Mouse (Mus musculus) kidney, embryonic 14.5 days (tissue): Measurements from ENCODE around the gene Prpf8. TPM values are rescaled to one million over a fixed set of nuclear protein-coding genes. Genes with fewer than 3 reads are reported as not detected.

ENCODE experiments used
- ATAC-seq: fragments of 200-750 bp; cut with Nextera tagmentation; 2 replicates; pipeline ENCODE4 v1.8.0; 2017; ENCODE audit warnings: moderate number of reproducible peaks, mild to moderate bottlenecking, moderate TSS enrichment, moderate library complexity; ENCODE audit not compliant: low FRiP score, low TSS enrichment
- H3K27ac ChIP-seq: fragments of 300-500 bp; sonication (generic); 2 replicates; pipeline ENCODE4 v1.5.1; 2014; ENCODE audit warnings: low read depth, mild to moderate bottlenecking, low read length, moderate library complexity, mixed read lengths
- H3K27me3 ChIP-seq: fragments of 300-500 bp; sonication (generic); 2 replicates; pipeline ENCODE4 v1.6.1; 2014; ENCODE audit warnings: mild to moderate bottlenecking, low read length; ENCODE audit not compliant: control insufficient read depth, insufficient read depth
- H3K36me3 ChIP-seq: fragments of 300-500 bp; sonication (generic); 2 replicates; pipeline ENCODE4 v1.6.1; 2014; ENCODE audit warnings: low read length, mixed read lengths; ENCODE audit not compliant: control insufficient read depth, insufficient read depth
- H3K4me1 ChIP-seq: fragments of 300-500 bp; sonication (generic); 2 replicates; pipeline ENCODE4 v1.6.1; 2014; ENCODE audit warnings: low read length, mixed read lengths; ENCODE audit not compliant: control insufficient read depth, insufficient read depth
- H3K4me2 ChIP-seq: fragments of 300-500 bp; sonication (generic); replicated peaks from 2 replicates; pipeline ENCODE4 v1.6.1; 2014; ENCODE audit warnings: low read depth, mild to moderate bottlenecking, low read length
- H3K4me3 ChIP-seq: fragments of 300-500 bp; sonication (generic); 2 replicates; pipeline ENCODE4 v1.5.1; 2014; ENCODE audit warnings: mild to moderate bottlenecking, low read length
- H3K9ac ChIP-seq: fragments of 300-500 bp; sonication (generic); 2 replicates; pipeline ENCODE4 v1.6.1; 2014; ENCODE audit warnings: low read depth, mild to moderate bottlenecking, low read length, moderate library complexity
- H3K9me3 ChIP-seq: fragments of 300-500 bp; sonication (generic); 2 replicates; pipeline ENCODE4 v1.6.1; 2016; ENCODE audit warnings: low read length; ENCODE audit not compliant: control insufficient read depth
- WGBS: fragments of 180-500 bp; shearing (Covaris S2); extraction: QIAGEN DNeasy Blood & Tissue Kit; methylation state at CpG from one replicate; pipeline ENCODE4 v1.1.7; 2014; 5-methylcytosine and 5-hydroxymethylcytosine counted together
- polyA plus RNA-seq: library from polyadenylated mRNA; unstranded; fragments of >200 nt; fragmentation: Nextera tagmentation; extraction: Ambion mirVana; gene quantifications from 2 replicates; pipeline ENCODE4 v1.2.1, GENCODE M21; 2014

Gene Prpf8
- polyA plus RNA-seq = 56.4 and 103 TPM in 2 replicates

GRCm38 (mm10) chr11:75486601-75487285 is at the start of gene Prpf8:
Gene Prpf8 (plus strand): TSS chr11:75486816.
- H3K9ac ChIP-seq = peak within 1 kb of the TSS; percentile 94
- peak within 1 kb of the TSS; percentile 67 for H3K4me2 ChIP-seq
- peak within 1 kb of the TSS; percentile 100 for H3K4me3 ChIP-seq
- peak; percentile 100 for ATAC-seq
- H3K27ac ChIP-seq = peak within 1 kb of the TSS; percentile 72; the same call in 1 of the 2 replicates
- H3K4me1 ChIP-seq = peaks cover 8% of the 10 kb centered on the region; the same call in 1 of the 2 replicates
- no peaks in the 10 kb centered on the region for H3K9me3 ChIP-seq
- peaks cover 32% of the 10 kb centered on the region for H3K36me3 ChIP-seq
- H3K27me3 ChIP-seq = no peaks in the 10 kb centered on the region
- WGBS = under 1% methylated on average over 52 of the region's 52 CpGs

GRCm38 (mm10) chr11:75438194-75438593 is 48.4 kb upstream of the Prpf8 start:
- 82% methylated on average over 13 of the region's 13 CpGs for WGBS
- no peak overlapping the region for H3K4me2 ChIP-seq
- no peaks in the 10 kb centered on the region for H3K27me3 ChIP-seq
- no peak for ATAC-seq
- no peak overlapping the region for H3K9ac ChIP-seq
- no peak overlapping the region for H3K27ac ChIP-seq
- H3K36me3 ChIP-seq = no peaks in the 10 kb centered on the region
- no peak overlapping the region for H3K4me3 ChIP-seq
- peaks cover 3% of the 10 kb centered on the region; the same call in 1 of the 2 replicates for H3K9me3 ChIP-seq
- no peaks in the 10 kb centered on the region for H3K4me1 ChIP-seq

DNA sequence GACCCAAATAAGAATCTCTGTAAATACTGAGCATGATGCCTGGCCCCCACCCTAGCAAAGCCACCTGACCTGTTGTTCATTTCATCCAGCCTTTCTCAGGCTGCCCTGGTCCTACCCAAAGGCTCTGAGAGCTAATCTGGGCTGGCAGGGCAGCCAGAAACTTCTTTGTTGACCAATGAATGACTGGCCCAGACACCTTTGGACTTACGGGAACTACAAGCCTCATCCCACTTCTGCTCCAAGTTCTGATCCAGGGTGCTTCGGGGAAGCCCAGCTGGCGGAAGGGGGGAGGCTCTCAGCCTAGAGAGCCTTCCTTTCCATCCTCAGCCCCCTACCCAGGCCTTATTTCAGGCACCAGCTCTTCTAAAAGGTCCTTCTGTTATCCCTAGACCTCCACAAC is 47.8 kb upstream of the Prpf8 start:
- Histone ChIP-seq H3K27me3 (no peaks in the 10 kb centered on the region), H3K4me3 (no peak overlapping the region), H3K4me2 (no peak overlapping the region), H3K36me3 (no peaks in the 10 kb centered on the region), H3K9me3 (peaks cover 3% of the 10 kb centered on the region; the same call in 1 of the 2 replicates), H3K9ac (no peak overlapping the region), H3K27ac (no peak overlapping the region), H3K4me1 (no peaks in the 10 kb centered on the region)
- ATAC-seq = no peak
- WGBS = 91% methylated on average over 3 of the region's 3 CpGs

DNA sequence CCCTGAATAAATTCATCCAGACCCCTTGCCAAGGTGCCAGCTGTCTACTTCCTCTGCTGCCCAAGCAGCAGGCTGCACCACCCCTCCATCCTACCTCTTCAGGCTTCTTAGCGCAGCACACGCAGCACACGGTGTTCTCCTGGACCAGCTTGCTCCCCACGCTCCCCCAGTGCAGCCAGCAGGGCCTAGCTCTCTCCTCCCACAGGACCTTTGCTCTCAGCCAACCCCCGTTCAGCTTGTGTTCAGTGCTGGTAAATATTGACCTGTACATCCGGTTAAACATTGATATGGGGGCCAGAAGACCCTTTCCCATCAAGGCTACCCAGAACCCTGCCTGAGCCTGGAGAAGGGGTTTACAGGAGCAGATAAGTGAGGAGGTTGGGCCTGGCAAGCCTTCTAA is 47.3 kb upstream of the Prpf8 start, which contains the start of gene Serpinf2:
TSS of gene Serpinf2 (minus strand) at position 229 of the 400 bp plus-strand sequence.
- Histone ChIP-seq H3K4me2 (no peak within 1 kb of the TSS), H3K36me3 (no peaks in the 10 kb centered on the region), H3K9ac (no peak within 1 kb of the TSS), H3K4me3 (no peak within 1 kb of the TSS), H3K27ac (no peak within 1 kb of the TSS), H3K9me3 (no peaks in the 10 kb centered on the region), H3K4me1 (no peaks in the 10 kb centered on the region), H3K27me3 (no peaks in the 10 kb centered on the region)
- ATAC-seq = no peak
- 77% methylated on average over 6 of the region's 6 CpGs for WGBS

- H3K9me3 ChIP-seq = no peaks in the 10 kb centered on the region
- H3K9ac ChIP-seq = no peak overlapping the region
- H3K27ac ChIP-seq = no peak overlapping the region
- H3K36me3 ChIP-seq = no peaks in the 10 kb centered on the region
- 91% methylated on average over 3 of the region's 3 CpGs for WGBS
- no peaks in the 10 kb centered on the region for H3K4me1 ChIP-seq
- no peak overlapping the region for H3K4me2 ChIP-seq
- no peaks in the 10 kb centered on the region for H3K27me3 ChIP-seq
- H3K4me3 ChIP-seq = no peak overlapping the region
- ATAC-seq = no peak
These were observed 46.7 kb upstream of the Prpf8 start for GRCm38 (mm10) chr11:75439951-75440350.

DNA sequence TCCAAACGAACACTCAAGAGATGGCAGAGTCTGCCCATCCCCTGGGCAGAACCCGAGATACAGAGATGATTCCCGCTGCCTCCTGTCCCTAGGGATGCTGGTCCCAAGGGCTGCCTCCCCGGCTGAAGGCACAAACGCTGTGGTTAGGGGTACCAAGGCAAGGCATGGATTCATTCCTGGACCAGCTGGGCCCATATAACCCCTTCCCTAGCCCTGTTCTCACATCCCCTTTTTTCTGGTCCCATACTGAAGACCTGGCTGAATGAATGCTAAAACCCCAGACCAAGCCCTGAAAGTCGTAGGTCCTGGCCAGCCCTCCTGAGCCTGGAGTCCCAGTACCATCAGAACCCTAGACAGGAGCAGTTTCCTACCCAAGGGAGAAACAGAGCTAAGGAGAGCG is 45.6 kb upstream of the Prpf8 start:
- H3K4me2 ChIP-seq = no peak overlapping the region
- H3K36me3 ChIP-seq = peaks cover 3% of the 10 kb centered on the region; the same call in 1 of the 2 replicates
- H3K9me3 ChIP-seq = no peaks in the 10 kb centered on the region
- no peak for ATAC-seq
- no peaks in the 10 kb centered on the region for H3K27me3 ChIP-seq
- no peak overlapping the region for H3K9ac ChIP-seq
- no peaks in the 10 kb centered on the region for H3K4me1 ChIP-seq
- 83% methylated on average over 7 of the region's 7 CpGs for WGBS
- H3K4me3 ChIP-seq = no peak overlapping the region
- no peak overlapping the region for H3K27ac ChIP-seq

- ATAC-seq = no peak
- no peak overlapping the region for H3K9ac ChIP-seq
- no peak overlapping the region for H3K4me2 ChIP-seq
- peaks cover 6% of the 10 kb centered on the region; the same call in 1 of the 2 replicates for H3K36me3 ChIP-seq
- H3K4me1 ChIP-seq = no peaks in the 10 kb centered on the region
- no peak overlapping the region for H3K27ac ChIP-seq
- no peaks in the 10 kb centered on the region for H3K27me3 ChIP-seq
- H3K9me3 ChIP-seq = no peaks in the 10 kb centered on the region
- 91% methylated on average over 16 of the region's 16 CpGs for WGBS
- H3K4me3 ChIP-seq = no peak overlapping the region
These were observed 45.0 kb upstream of the Prpf8 start for GRCm38 (mm10) chr11:75441601-75442000.

- 32% methylated on average over 8 of the region's 8 CpGs for WGBS
- Histone ChIP-seq H3K36me3 (peaks cover 17% of the 10 kb centered on the region), H3K27me3 (no peaks in the 10 kb centered on the region), H3K4me3 (no peak overlapping the region), H3K9me3 (no peaks in the 10 kb centered on the region), H3K4me2 (no peak overlapping the region), H3K27ac (no peak overlapping the region), H3K9ac (no peak overlapping the region), H3K4me1 (no peaks in the 10 kb centered on the region)
- peak; percentile 55; the same call in 1 of the 2 replicates for ATAC-seq
These were observed 42.9 kb upstream of the Prpf8 start for GRCm38 (mm10) chr11:75443711-75444110.

- Histone ChIP-seq H3K9ac (no peak overlapping the region), H3K9me3 (no peaks in the 10 kb centered on the region), H3K36me3 (peaks cover 26% of the 10 kb centered on the region), H3K4me3 (no peak overlapping the region), H3K4me1 (0 out of 2 replicates have a peak, but pooled peaks cover 2% of the 10 kb centered on the region), H3K27me3 (no peaks in the 10 kb centered on the region), H3K27ac (no peak overlapping the region), H3K4me2 (no peak overlapping the region)
- 87% methylated on average over 3 of the region's 3 CpGs for WGBS
- no peak for ATAC-seq
These were observed 38.0 kb upstream of the Prpf8 start for GRCm38 (mm10) chr11:75448575-75448974.
